Mouse (Mus musculus): ENCODE data around the gene Gprc5b.

GRCm38 (mm10) chr7:118981831-118982230 is 13.2 kb downstream of the Gprc5b start:
- TF ChIP-seq CTCF (IDR thresholded peaks at IDR 0.05; ENCODE audit: extremely low read depth, insufficient read depth, insufficient read length, insufficient replicate concordance), result no peak
- no peak for TF ChIP-seq POLR2A (IDR thresholded peaks at IDR 0.05; ENCODE audit: low read depth, low read length)

Data from spleen, adult 2 months (tissue).